Mouse (Mus musculus) Patski (cell line): ENCODE measurements around the gene Cd28. TPM values are rescaled to one million over a fixed set of nuclear protein-coding genes. Genes with fewer than 3 reads are reported as not detected.

Experiments
- ATAC-seq: fragments of 100-300 bp; one replicate; pipeline ENCODE4 v1.8.0; 2021
- CTCF ChIA-PET: fragments of 350-600 bp; sonication (Branson Sonifier 250); formaldehyde crosslinking; loops from one replicate; lab custom pipeline; 2022; ENCODE audit warnings: inconsistent platforms; lab: Charles Lee
- POLR2A ChIA-PET: fragments of 350-600 bp; sonication (Branson Sonifier 250); formaldehyde crosslinking; loops from one replicate; lab custom pipeline; 2022; ENCODE audit warnings: antibody characterized with exemption, inconsistent platforms; lab: Charles Lee
- DNase-seq: peaks from one replicate; pipeline ENCODE4 v3.0.0-alpha.2; 2011; ENCODE audit warnings: low read depth, low spot score
- H3K27me3 ChIP-seq: fragments of 371-371 bp; one replicate; pipeline ENCODE4 v1.5.1; 2021
- CTCF ChIP-seq: fragments of 100-300 bp; IDR thresholded peaks from one replicate; pipeline ENCODE4 v1.5.1; 2021
- in situ Hi-C: fragments of 300-500 bp; cut with MboI; formaldehyde crosslinking; loops from 3 replicates; pipeline ENCODE4 v1.11.1; 2018; ENCODE audit warnings: low pct_unique_long_range_greater_than_20kb, mixed read lengths
- polyA plus RNA-seq: library from polyadenylated mRNA; unstranded; gene quantifications from one replicate; pipeline ENCODE4 v1.2.3, GENCODE M21; 2021

The Cd28 gene
- polyA plus RNA-seq, 1 experiment from 2014 or later: not detected

DNA sequence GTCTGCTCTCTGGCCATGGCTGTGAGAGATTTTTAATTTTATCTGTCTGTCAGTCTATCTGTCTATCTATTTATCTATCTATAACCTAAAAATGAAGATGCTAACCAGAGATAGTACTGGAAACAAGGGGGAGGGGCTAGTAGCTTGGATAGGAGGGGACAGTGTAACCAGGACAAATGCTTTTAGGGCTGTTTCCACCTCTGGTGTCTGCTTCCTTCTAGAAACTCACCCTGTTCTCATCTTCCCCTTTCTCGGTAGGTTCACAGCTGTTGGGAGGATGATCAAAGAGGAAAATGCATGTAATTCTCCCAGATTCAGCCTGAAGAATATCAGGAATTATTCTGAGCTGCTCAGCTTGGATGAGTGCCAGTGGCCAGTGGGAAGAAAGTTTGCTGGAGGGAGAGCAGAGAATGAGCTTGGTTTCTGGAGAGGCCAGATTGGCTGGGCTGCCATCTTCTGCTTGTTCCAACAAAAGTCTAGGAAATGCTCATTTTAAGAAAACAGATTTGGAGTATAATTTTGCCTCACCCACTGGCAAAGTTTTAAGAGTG, 83.3 kb downstream of the Cd28 start:
- CTCF ChIA-PET: interaction anchor here (1.3 kb wide), 1 partner anchor 11 kb away, joined by 3 read pairs; no protein-coding TSS in a partner anchor
- H3K27me3 ChIP-seq: peaks cover 20% of the 10 kb centered on the region
- POLR2A ChIA-PET: no interaction called here
- ATAC-seq (no peak), DNase-seq (no peak)
- in situ Hi-C loops: no loop called here
- TF ChIP-seq CTCF: no peak

DNA sequence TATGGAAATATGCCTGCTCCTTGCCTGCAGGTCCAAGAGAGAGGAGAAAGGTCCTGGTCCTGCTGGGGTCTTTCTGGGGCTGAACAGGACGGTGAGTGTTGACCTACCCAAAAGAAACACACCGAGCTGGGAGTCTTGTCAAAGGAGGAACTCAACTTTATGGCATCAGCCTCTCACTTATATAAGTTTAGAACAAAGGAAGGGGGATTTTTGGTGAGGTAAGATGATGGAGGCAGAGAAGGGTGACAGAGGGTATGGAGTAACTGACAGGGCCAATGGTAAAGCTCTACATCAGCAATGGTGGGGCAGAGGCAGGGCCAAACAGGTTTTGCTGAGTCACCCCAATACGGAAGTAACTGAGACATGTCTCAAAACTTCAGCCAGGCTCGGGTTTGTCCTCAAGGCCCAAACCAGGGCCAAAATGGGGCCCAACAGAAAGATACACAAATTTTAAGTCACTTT, 84.6 kb downstream of the Cd28 start:
- in situ Hi-C loops: no loop called here
- no peak for DNase-seq
- CTCF ChIA-PET: no interaction called here
- POLR2A ChIA-PET: no interaction called here
- ATAC-seq: no peak
- peaks cover 12% of the 10 kb centered on the region for H3K27me3 ChIP-seq
- no peak for TF ChIP-seq CTCF

DNA sequence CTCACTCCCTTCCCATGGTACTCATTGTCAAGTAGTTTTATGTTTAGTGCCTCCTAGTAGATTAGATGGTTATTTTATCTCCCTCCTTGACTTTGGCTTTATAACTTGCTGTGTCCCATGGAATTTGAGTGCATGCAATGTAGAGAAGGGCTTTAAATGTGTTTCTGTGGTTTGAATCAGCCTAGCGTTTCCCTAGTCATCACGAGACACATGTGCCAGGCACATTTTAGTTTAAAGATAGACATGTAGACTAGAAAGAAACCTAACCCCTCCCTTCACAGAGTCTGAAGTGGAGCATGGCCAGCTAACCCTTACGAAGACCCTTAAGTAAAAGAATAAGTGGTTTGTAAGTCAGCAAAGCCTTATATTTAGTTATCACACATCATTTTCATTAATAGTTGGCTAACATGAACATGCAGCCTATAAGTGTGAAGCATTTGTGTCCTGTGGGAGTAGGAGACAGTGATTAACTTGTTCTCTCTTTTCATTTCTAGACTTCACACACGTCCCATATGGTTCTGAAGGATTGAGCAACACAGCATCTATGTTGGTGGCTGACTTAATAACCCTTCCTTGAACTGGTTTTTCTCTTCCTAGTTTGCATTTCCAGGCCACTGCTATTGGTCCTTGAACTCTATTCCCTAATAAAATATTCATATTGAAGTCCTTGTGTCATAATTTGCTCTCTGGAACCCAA, 86.7 kb downstream of the Cd28 start:
- no peak for TF ChIP-seq CTCF
- in situ Hi-C loops: no loop called here
- POLR2A ChIA-PET: no interaction called here
- no peak for ATAC-seq
- no peaks in the 10 kb centered on the region for H3K27me3 ChIP-seq
- DNase-seq: no peak
- CTCF ChIA-PET: no interaction called here

DNA sequence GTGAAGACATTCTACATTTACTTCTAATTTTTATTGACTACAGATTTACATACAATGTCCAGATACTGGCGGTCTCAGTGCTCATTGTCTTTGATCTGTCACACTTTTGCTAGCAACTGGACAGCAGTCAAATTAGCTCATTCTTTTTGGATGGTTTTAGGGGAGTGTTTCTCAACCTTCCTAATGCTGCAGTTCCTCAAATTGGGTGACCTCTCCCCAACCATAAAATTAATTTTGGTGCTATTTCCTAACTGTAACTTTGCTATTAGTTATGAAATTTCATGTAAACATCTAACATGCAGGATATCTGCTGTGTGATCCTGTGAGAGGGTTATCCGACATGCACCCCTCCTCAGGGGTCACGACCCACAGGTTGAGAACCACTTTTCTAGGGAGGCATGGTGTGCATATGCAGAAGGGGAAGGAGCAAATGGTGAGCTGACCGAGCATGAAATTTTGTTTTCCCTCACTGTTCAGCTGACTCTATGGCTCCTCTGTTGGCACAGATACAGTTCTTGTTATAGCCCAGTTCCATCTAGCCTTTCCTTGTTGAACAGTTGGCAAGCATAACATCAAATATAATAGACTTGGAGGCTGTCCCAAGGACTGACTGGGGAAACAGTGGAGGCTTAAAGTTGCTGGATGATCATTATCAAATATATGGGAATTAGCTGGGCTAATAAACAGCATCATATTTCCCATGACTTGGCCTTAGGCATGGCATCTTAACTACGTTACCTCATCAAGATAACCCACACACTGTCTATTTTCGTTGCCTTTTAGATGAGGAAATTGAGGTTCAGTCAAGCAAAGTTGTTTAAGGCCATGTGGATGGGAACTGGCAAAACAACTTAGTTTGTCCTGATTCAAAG, 87.5 kb downstream of the Cd28 start:
- no peak for ATAC-seq
- no peak for DNase-seq
- H3K27me3 ChIP-seq: no peaks in the 10 kb centered on the region
- no peak for TF ChIP-seq CTCF
- in situ Hi-C loops: no loop called here
- ChIA-PET POLR2A (no interaction called here), CTCF (no interaction called here)

DNA sequence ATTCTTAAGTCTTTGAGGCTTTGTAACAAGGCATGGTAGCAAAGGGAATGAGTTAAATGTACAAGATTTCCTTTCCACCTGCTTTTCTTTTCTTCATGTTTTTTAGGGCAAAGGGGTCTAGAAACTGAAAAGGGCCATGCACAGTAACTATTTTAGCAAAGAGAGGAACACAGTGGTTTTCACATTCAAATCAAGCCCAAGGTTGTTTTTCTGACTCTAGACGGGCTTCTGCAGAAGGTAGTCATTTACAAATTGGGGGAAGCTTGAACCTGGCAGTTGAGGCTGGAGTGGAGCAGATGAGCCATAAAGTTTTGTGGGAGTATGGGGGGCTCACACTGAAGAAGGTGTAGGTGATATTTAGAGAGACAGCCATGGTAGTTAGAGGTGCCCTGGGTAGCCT, 88.6 kb downstream of the Cd28 start:
- H3K27me3 ChIP-seq: no peaks in the 10 kb centered on the region
- CTCF ChIA-PET: no interaction called here
- in situ Hi-C loops: no loop called here
- no peak for TF ChIP-seq CTCF
- POLR2A ChIA-PET: no interaction called here
- ATAC-seq (no peak), DNase-seq (no peak)

DNA sequence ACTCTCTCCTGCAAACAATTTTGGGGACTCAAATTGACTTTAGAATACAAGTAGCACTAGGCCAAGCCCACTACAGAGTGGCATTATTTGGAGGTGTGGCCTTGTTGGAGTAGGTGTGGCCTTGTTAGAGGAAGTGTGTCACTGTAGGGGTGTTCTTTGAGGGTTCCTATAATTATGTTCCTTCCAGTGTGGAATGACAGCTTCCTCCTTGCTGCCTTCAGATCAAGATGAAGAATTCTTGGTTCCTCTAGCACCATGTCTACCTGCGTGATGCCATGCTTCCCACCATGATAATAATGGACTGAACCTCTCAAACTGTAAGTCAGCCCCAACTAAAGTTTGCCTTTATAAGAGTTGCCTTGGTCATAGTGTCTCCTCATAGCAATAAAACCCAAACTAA, 91.1 kb downstream of the Cd28 start:
- POLR2A ChIA-PET: no interaction called here
- in situ Hi-C loops: no loop called here
- no peaks in the 10 kb centered on the region for H3K27me3 ChIP-seq
- ATAC-seq (no peak), DNase-seq (no peak)
- CTCF ChIA-PET: no interaction called here
- TF ChIP-seq CTCF: no peak

DNA sequence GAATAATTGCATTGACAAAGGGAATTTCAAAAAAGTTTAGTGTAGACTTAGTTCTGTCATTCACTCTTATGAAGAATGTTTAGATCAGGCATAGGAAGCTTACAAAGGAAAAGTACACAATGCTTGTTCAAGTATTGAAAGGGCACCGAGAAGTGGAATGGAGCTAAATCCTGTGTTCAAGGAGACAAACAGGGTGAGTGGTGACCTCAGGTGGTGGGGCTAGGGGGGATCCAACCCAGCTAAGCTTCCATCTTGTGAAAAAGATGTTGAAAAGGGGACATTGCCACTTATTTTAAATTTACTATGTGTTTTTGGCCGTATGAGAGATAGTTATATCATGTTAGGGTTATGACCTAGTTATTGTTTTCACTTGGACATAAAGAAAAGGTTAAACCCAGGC, 91.9 kb downstream of the Cd28 start:
- DNase-seq (no peak), ATAC-seq (no peak)
- TF ChIP-seq CTCF: no peak
- ChIA-PET CTCF (no interaction called here), POLR2A (no interaction called here)
- no peaks in the 10 kb centered on the region for H3K27me3 ChIP-seq
- in situ Hi-C loops: no loop called here

DNA sequence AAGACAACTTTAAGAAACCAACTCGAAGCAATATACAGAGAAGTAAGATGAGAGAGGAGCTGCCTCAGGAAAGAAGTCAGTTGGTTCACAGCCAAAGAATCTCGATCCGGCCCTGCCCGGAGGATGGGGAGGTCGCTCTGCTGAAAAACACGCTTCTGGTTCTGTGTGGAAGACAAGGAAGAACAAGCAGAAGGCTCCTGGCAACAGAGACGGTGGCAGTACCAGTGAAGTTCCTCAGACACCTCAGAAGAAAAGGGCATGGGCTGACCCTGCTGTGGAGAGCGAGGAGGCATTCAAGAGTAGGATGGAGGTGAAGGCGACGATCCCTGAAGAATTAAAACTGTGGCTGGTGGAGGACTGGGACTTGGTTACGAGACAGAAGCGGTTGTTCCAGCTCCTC, 92.6 kb downstream of the Cd28 start:
- in situ Hi-C loops: no loop called here
- CTCF ChIA-PET: no interaction called here

DNA sequence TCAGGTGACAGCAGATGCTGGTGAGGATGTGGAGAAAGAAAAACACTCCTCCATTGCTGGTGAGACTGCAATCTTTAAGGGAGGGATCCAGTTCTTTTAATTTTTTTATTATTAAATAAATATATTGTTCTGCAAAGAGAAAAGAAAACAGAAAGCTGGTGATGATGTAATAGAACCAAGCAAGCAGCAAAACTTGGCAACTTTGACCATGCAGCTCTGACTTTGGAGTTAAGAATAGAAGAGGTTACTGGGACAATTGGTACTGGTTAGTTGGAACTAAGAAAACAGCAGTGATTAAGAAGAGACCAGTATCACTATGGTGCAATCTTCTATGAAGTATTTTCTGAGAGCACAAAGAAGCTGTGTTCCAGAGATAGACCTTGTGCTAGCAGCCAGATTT, 94.2 kb downstream of the Cd28 start:
- POLR2A ChIA-PET: interaction anchor here (0.9 kb wide), 1 partner anchor 34 kb away, joined by 3 read pairs; no protein-coding TSS in a partner anchor
- CTCF ChIA-PET: interaction anchor here (1.4 kb wide), 1 partner anchor 11 kb away, joined by 3 read pairs; no protein-coding TSS in a partner anchor
- DNase-seq (no peak), ATAC-seq (no peak)
- H3K27me3 ChIP-seq: no peaks in the 10 kb centered on the region
- in situ Hi-C loops: no loop called here
- no peak for TF ChIP-seq CTCF

More for the DNA sequence above, 92.6 kb downstream of the Cd28 start:
- no peak for ATAC-seq
- POLR2A ChIA-PET: no interaction called here
- no peak for DNase-seq
- H3K27me3 ChIP-seq: no peaks in the 10 kb centered on the region
- TF ChIP-seq CTCF: no peak

DNA sequence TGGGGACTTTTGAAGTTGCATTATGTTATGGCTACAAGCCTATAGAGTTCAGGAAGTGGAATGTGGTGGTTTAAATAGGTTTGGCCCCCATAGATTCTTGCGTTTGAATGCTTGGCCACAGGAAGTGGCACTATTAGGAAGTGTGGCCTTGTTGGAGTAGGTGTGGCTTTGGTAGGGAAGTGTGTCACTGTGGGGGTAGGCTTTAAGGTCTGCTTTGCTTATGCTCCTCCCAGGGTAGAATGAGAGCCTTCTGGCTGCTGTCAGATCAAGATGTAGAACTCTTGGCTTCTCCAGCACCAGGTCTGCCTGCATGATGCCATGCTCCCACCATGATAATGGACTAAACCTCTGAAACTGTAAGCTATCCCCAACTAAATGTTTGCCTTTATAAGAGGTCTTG, 95.4 kb downstream of the Cd28 start:
- no peak for TF ChIP-seq CTCF
- no peak for ATAC-seq
- in situ Hi-C loops: no loop called here
- ChIA-PET POLR2A (interaction anchor here (0.9 kb wide), 1 partner anchor 27 kb away, joined by 3 read pairs; no protein-coding TSS in a partner anchor), CTCF (interaction anchor here (1.4 kb wide), 1 partner anchor 12 kb away, joined by 3 read pairs; no protein-coding TSS in a partner anchor)
- DNase-seq: no peak
- no peaks in the 10 kb centered on the region for H3K27me3 ChIP-seq
